Mouse (Mus musculus) G1E-ER4 (cell line): ENCODE measurements around the gene Rdh1. TPM values are rescaled to one million over a fixed set of nuclear protein-coding genes. Genes with fewer than 3 reads are reported as not detected.

Experiments used
- GATA1 ChIP-seq: IDR thresholded peaks from one replicate; pipeline ENCODE4 v1.8.0; 2012; ENCODE audit warnings: low read length, inconsistent platforms
- polyA plus RNA-seq: library from polyadenylated mRNA; stranded (reverse); fragments of >175 nt; gene quantifications from 2 replicates; pipeline ENCODE4 v1.2.3, GENCODE M21; 2012

Rdh1 gene
- polyA plus RNA-seq = not detected in 2 replicates

DNA sequence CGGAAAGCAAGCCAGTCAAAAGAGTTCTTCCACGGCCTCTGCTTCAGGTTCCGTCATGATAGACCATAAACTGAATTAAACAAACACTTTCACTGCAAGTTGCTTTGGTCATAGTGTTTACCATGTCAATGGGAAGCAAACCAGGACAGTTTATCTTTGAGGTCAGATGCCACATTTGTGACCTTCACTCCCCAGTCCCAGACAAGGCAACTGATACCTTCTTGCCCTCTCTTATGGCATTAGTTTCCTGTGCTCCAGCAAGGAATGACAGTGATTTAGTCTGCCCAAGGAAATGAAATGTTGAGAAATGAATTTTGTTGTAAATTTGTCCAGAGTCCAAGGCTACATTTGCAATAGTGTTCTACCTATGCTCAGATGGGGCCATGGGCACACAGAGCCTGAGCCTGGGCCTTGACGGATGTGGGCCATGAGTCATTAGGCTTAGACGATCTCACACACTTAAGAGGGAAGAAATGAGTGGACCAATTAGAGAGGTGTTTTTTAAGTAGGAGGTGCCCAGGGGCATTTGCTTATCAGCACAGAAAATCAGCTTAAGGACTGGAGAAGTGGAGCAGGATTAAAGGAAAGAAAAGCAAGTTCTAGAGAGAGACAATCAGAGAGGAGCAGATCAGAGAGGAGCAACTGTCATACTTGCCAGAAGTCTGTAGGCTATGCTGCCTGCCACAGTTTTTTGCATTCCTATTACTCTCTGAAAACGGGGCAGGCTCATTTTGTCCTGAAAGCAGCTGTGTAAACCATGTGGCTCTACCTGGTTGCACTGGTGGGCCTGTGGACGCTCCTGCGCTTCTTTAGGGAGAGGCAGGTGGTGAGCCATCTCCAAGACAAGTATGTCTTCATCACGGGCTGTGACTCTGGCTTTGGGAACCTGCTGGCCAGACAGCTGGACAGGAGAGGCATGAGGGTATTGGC lies at the start of gene Rdh1, which contains the start of gene Rdh16f1:
Gene Rdh1, plus strand, starts transcription at position 541 of the 930 bp plus-strand sequence.
Gene Rdh16f1, plus strand, starts transcription at position 607 of the 930 bp plus-strand sequence.
- TF ChIP-seq GATA1 = no peak

GRCm38 (mm10) chr10:127710331-127710730 lies 49.2 kb upstream of the Rdh1 start:
- no peak for TF ChIP-seq GATA1

- TF ChIP-seq GATA1 = no peak
Measured at GRCm38 (mm10) chr10:127712736-127713135, 46.8 kb upstream of the Rdh1 start.

DNA sequence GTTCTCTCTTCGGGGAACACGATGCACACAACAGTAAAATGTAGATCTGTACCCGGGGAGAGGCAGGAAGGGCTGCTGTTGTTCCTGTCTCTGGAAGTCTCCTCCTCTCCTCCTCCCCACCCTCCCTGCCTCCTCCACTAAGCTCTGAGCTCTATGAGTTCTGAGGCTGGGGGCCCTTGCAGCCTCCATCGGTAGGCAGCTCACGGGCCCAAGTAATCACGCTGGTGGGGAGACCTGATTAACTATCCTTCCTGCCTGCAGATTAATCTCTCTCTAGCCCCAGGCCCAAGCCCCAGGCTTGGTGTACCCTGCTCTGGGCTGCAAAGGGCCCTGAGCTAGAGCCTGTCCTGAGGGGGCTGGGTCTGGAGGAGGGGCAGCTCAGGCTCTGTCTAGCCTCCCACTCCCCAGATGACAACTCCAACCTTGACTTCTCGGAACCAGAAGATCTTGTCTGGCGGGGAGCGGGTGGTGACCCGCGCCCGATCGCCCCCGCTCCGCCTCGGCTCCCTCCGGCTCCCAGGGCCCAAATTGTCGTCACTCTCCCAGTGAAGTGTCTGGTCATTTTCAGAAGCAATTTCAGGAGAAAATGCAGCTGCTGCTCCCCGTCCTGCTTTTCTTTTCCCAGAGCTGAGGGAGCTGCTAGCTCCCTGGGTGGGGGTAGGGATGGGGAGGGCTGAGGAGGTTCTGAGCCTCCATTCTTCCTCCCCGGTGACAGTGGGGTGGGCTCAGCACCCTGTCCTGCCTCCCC lies 37.7 kb upstream of the Rdh1 start:
- no peak for TF ChIP-seq GATA1

GRCm38 (mm10) chr10:127724178-127724577 lies 35.3 kb upstream of the Rdh1 start, which contains the start of gene Tac2:
TSS of gene Tac2 (plus strand) at chr10:127724478.
- TF ChIP-seq GATA1 = no peak

- no peak for TF ChIP-seq GATA1
Measured at GRCm38 (mm10) chr10:127725136-127725535, 34.4 kb upstream of the Rdh1 start.

GRCm38 (mm10) chr10:127728437-127728836 lies 31.1 kb upstream of the Rdh1 start:
- no peak for TF ChIP-seq GATA1

GRCm38 (mm10) chr10:127730285-127730932 lies 29.1 kb upstream of the Rdh1 start:
- peak; percentile 56 for TF ChIP-seq GATA1

DNA sequence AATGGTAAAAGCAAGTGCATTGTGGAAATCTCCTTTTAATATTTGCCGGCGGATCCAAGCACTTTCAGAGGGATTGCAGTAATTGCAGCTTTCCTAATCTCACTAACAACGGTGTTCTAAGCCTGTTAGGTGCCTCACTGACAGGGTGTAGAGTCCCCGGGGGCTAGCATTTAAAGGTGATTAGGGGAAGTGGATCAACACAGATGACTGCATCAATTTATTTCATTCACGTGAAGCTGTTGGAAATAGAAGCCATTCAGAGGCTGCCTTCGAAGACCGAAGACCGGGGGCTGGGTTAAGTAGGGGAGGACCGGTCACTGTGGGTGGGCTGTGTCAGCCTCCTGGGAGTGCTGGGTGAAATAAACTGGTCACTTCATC lies 28.6 kb upstream of the Rdh1 start:
- no peak for TF ChIP-seq GATA1

DNA sequence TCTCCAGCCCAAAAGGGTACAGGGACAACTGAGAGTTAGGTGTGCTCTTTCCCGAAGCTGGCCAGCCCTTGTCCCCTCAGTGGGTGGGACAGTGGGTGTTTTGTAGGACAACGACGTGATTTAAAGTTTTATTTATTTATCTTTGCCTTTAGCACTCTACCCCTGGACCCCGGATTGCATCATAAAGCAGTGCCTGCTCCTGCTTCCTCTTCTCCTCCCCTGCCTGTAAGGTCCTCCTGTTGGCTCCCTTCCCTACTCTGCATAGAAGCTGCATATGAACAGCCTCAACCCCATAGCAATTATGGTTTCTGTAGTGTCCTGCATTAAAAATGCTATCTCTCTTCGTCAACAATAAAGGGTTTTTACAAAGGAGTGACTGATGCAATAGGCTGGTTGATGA lies 28.1 kb upstream of the Rdh1 start:
- no peak for TF ChIP-seq GATA1

GRCm38 (mm10) chr10:127734434-127734833 lies 25.1 kb upstream of the Rdh1 start:
- no peak for TF ChIP-seq GATA1

- no peak for TF ChIP-seq GATA1
Measured at GRCm38 (mm10) chr10:127736266-127736665, 23.3 kb upstream of the Rdh1 start.

DNA sequence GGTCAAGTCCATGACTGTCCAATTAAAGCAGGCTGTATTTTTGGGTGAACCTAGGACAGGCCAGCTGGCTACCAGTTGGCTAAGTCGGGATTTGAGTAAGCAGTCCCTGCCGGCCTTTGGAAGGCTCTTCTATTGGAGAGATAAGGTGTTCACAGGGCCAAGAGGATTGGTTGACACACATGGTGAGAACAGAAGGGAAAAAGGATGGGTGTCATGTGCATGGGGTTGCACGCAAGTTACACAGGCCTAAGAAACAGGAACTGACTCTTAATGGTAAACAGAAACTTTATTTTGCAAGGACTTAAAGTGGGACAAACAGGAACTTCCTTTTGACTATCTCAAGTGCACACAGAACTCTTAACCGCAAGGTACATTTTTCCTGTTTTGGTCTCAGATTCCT lies 22.6 kb upstream of the Rdh1 start:
- no peak for TF ChIP-seq GATA1

- TF ChIP-seq GATA1 = no peak
Measured at GRCm38 (mm10) chr10:127737552-127737951, 22.0 kb upstream of the Rdh1 start.

DNA sequence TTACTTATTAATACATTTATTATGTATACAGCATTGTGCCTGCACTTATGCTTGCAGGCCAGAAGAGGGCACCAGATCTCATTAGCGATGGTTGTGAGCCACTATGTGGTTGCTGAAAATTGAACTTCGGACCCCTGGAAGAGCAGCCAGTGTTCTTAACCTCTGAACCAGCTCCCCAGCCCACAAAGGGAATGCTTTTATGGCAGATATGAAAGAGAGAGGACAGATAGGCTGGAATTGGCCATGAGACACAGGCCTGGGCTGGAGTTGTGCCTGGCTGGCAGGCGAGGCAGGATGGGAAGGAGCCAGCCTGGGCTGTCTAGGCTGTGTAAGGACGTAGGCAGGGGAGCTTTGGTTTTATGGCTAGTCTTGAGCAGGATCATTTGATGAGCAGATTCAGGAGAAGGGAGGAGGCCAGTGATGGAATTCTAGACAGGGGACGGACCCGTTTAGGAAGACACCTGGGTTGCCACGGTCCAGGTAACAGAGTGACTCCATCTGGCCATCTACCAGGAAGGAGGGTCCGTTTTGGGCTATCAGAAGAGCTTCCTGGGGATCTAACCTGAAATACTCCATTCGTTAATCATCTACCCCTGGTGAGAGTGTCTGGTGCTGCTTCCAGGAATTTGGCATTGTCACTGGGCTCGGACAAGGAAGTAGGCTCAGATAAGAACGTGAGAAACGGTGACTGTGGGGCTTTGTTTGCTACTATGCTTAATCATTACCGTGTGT lies 21.2 kb upstream of the Rdh1 start:
- no peak for TF ChIP-seq GATA1

GRCm38 (mm10) chr10:127739083-127739660 lies 20.3 kb upstream of the Rdh1 start, which contains the start of gene Zbtb39:
TSS of gene Zbtb39 (plus strand) at chr10:127739538.
- TF ChIP-seq GATA1 = no peak
